Mouse (Mus musculus): Measurements from ENCODE around the gene Nek6. TPM values are rescaled to one million over a fixed set of nuclear protein-coding genes. Genes with fewer than 3 reads are reported as not detected.

The Nek6 gene
- total RNA-seq, 2 experiments from 2014 or later, result 27.0 to 27.9 TPM

GRCm38 (mm10) chr2:38610161-38610560 lies 98.7 kb downstream of the Nek6 start:
- intact Hi-C loops (cut with DNase I), result loop anchor here (10.0 kb wide), 1 partner anchor 685 kb away; no protein-coding TSS in a partner anchor
- no peak for DNase-seq (ENCODE audit: low spot score in 2 of 2)

DNA sequence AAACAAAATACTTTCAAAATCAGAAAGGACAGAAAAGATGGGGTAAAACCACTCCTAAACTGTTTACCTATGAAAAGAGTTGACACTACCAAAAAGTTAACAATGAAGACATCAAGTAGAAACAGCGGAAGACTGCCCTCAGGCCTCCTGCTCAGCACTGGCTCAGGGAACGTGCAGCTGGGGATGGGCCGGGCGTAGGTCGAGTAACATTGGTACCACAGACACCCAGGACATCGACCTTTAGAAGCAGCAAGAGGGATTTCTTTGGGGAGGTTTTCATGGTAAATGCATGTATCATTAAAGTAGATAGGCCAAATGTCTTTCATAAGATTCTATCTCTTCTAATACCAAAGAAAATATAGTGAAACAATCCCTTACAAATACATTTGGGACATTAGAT lies 101.2 kb downstream of the Nek6 start:
- intact Hi-C loops (cut with DNase I), result loop anchor here (10.0 kb wide), 1 partner anchor 688 kb away; no protein-coding TSS in a partner anchor
- DNase-seq (ENCODE audit: low spot score in 2 of 2), result no peak

GRCm38 (mm10) chr2:38613576-38613975 lies 102.1 kb downstream of the Nek6 start:
- intact Hi-C loops (cut with DNase I), result loop anchor here (10.0 kb wide), 1 partner anchor 689 kb away; no protein-coding TSS in a partner anchor

DNA sequence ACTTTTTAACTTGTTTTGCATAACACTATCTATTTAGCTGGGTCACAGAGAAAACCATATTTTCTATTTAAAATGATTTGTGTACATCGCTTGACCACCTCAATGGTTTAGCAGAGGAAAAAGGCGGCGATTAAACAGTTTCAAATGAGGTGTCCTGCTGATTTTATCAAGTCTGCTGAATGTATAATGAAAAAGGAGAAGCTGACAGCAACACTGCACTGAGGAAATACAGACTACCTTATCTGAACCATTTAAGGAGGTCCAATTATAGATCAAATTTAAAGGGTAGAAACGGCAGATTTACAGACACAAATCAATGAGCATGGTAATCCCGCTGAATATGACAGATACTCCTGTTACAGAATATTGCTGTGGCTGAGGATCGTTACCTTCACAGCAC lies 103.0 kb downstream of the Nek6 start:
- intact Hi-C loops (cut with DNase I), result loop anchor here (10.0 kb wide), 1 partner anchor 690 kb away; no protein-coding TSS in a partner anchor
- no peak for DNase-seq (ENCODE audit: low spot score in 2 of 2)

More at GRCm38 (mm10) chr2:38613576-38613975, 102.1 kb downstream of the Nek6 start:
- no peak for DNase-seq (ENCODE audit: low spot score in 2 of 2)

DNA sequence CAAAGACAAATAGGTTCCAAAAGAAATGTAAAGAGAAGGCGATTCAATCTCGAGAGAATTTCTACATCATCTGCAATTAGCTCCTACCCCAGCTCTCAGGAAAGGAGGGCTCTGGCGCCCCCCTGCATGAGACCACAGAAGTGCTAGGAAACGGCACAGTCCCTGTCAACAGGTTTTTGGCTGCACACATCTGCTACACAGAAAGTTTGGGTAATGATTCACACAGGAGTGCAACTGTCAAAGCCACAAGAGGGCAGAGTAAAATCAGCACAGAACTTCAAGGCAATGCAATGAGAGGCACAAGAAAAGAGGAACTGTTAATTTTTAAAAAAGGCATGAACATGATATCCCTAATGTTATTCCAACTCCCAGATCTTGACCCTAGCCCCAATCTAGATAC lies 104.6 kb downstream of the Nek6 start:
- DNase-seq (ENCODE audit: low spot score in 2 of 2), result no peak
- intact Hi-C loops (cut with DNase I), result loop anchor here (10.0 kb wide), 1 partner anchor 691 kb away; no protein-coding TSS in a partner anchor

- intact Hi-C loops (cut with DNase I), result loop anchor here (10.0 kb wide), 1 partner anchor 692 kb away; no protein-coding TSS in a partner anchor
- no peak for DNase-seq (ENCODE audit: low spot score in 2 of 2)
These were observed 105.8 kb downstream of the Nek6 start for GRCm38 (mm10) chr2:38616956-38617872.

GRCm38 (mm10) chr2:38619777-38620176 lies 108.3 kb downstream of the Nek6 start:
- no peak for DNase-seq (ENCODE audit: low spot score in 2 of 2)
- intact Hi-C loops (cut with DNase I), result loop anchor here (10.0 kb wide), 1 partner anchor 695 kb away; no protein-coding TSS in a partner anchor

- intact Hi-C loops (cut with DNase I), result no loop called here
- DNase-seq (ENCODE audit: low spot score in 2 of 2), result no peak
These were observed 109.6 kb downstream of the Nek6 start for GRCm38 (mm10) chr2:38621076-38621475.

DNA sequence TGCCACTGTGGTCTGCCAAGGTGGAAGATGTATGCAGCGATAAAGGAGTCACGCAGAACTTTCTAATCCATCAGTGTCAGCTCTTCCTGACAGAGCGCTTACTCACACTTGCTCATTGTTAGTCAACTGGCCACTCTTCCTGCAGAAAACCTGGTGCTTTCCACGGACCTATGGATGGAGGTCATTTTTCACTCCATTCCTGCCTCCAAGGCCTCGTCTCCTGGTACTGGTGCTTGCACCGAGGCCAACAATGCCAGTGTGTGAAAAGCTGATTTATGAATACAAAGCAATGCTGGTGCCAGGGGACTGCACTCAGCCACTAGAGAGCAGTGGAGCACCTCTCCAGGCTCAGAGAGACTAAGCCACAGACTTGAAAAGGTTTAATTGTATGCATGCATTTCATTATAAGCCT lies 110.2 kb downstream of the Nek6 start:
- intact Hi-C loops (cut with DNase I), result no loop called here

GRCm38 (mm10) chr2:38623411-38623810 lies 112.0 kb downstream of the Nek6 start:
- DNase-seq (ENCODE audit: low spot score in 2 of 2), result no peak
- intact Hi-C loops (cut with DNase I), result no loop called here

More for the DNA sequence above, 110.2 kb downstream of the Nek6 start:
- peak in 1 of 2 experiments; percentile 36 for DNase-seq (ENCODE audit: low spot score in 2 of 2)

DNA sequence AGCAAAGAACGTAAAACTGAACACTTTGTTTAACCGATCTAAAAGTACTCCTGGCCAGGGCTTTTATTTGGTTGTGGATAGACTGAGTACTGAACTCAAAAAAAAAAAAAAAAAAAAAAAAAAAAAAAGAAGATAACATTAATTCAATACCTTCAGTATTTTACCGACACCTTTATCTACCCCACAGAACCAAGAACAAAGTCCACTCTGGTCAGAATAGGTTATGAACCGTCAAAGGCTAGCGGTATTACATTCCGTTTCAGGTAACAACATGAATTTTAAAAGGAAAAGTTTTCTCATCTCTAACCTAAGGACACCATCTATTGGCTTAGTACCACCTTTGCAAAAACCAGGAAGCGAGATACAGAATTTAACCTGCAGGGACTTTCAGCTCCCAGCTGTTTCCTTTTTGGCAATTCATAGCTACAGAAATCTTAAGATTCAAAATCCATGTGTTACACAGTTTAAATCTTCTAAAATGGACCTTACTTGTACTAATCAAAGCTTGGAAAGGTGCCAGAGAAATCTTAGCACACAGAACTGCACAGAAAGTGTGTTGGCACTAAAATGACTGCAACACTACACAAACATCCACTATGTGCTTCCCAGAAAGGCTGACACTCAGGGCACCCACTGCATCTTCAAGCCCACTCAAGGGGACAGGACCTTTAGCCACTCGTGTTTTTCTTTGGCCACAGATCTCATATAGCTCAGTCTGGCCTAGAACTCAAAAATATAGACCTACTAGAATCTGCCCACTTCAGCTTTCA lies 112.6 kb downstream of the Nek6 start:
- no peak for DNase-seq (ENCODE audit: low spot score in 2 of 2)
- intact Hi-C loops (cut with DNase I), result no loop called here

GRCm38 (mm10) chr2:38628801-38629200 lies 117.4 kb downstream of the Nek6 start:
- no peak for DNase-seq (ENCODE audit: low spot score in 2 of 2)
- intact Hi-C loops (cut with DNase I), result no loop called here

- DNase-seq (ENCODE audit: low spot score in 2 of 2), result no peak
- intact Hi-C loops (cut with DNase I), result no loop called here
These were observed 118.0 kb downstream of the Nek6 start for GRCm38 (mm10) chr2:38629451-38629850.

- intact Hi-C loops (cut with DNase I), result no loop called here
- DNase-seq (ENCODE audit: low spot score in 2 of 2), result no peak
These were observed 119.1 kb downstream of the Nek6 start for GRCm38 (mm10) chr2:38630574-38630973.

DNA sequence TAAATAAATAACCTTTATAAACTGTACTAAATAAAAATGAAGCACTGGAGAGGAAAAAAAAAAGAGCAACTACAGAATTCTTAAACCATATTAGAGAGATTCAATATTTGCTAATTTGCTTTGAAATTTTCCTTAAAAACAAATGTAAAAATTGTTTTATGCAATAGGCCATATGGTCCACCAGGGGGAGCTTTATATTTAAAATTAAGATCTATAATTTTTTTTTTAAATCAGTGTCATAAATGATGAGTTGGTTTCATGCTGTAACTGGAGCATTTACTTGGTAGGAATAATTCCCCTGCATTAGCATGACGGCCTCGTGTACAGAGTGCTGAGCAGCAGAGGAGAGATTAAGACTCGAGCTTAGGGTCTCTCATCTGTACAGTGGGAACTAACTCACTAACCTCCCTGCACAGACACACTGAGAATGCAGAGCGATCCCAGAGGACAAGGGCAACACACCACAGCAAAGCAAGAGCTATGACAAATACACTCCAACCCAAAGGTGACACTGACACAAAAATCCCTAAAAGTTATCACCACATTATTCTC lies 126.3 kb downstream of the Nek6 start:
- intact Hi-C loops (cut with DNase I), result no loop called here
- DNase-seq (ENCODE audit: low spot score in 2 of 2), result no peak

- no peak for DNase-seq (ENCODE audit: low spot score in 2 of 2)
- intact Hi-C loops (cut with DNase I), result loop anchor here (5.0 to 10.0 kb wide), 2 partner anchors 96 to 363 kb away; partner anchors contain the start of genes Arpc5l and Rpl35
These were observed 130.3 kb downstream of the Nek6 start for GRCm38 (mm10) chr2:38641761-38642160.

GRCm38 (mm10) chr2:38643625-38644427 lies 132.4 kb downstream of the Nek6 start, which contains the start of gene Psmb7:
Gene Psmb7, minus strand, starts transcription at chr2:38644087.
- intact Hi-C loops (cut with DNase I), result loop anchor here (5.0 to 10.0 kb wide), 2 partner anchors 93 to 361 kb away; partner anchors contain the start of genes Arpc5l and Rpl35
- peak; percentile 83 to 89 for DNase-seq (ENCODE audit: low spot score in 2 of 2)
